Mouse (Mus musculus): ENCODE data around the gene Tmem41a. TPM values are rescaled to one million over a fixed set of nuclear protein-coding genes. Genes with fewer than 3 reads are reported as not detected.
"Not testable (repeated sequence)": the region's sequence is repeated elsewhere in the genome, so short reads cannot be mapped to it uniquely, and the experiment has no call there.

Gene Tmem41a
- 65.4 and 68.5 TPM in 2 replicates for polyA plus RNA-seq (2014; fragmentation: Nextera tagmentation; extraction: Ambion mirVana)

GRCm38 (mm10) chr16:21946761-21947715, at the start of gene Tmem41a:
Gene Tmem41a, minus strand, starts transcription at chr16:21947552.
- H3K9ac ChIP-seq (ENCODE audit: low read length) = peak within 1 kb of the TSS; percentile 65
- H3K4me1 ChIP-seq (replicated peaks; ENCODE audit: control insufficient read depth, insufficient read depth, low read length) = no peaks in the 10 kb centered on the region
- peak; percentile 95 for DNase-seq (ENCODE audit: low spot score)
- peak; percentile 95 for ATAC-seq (replicated peaks; ENCODE audit: low FRiP score, low TSS enrichment, low read depth)
- peak within 1 kb of the TSS; percentile 65 for H3K4me3 ChIP-seq (ENCODE audit: low read depth, low read length)
- H3K4me2 ChIP-seq (ENCODE audit: low read length) = peak within 1 kb of the TSS; percentile 69
- H3K36me3 ChIP-seq (ENCODE audit: control insufficient read depth, insufficient read depth, low read length) = no peaks in the 10 kb centered on the region
- WGBS = 1% methylated on average over 63 of the region's 63 CpGs
- peak within 1 kb of the TSS; percentile 29; the same call in 1 of the 2 replicates for H3K27ac ChIP-seq (ENCODE audit: low read depth)
- no peaks in the 10 kb centered on the region for H3K27me3 ChIP-seq (replicated peaks; ENCODE audit: control insufficient read depth, insufficient read depth, low read length)
- no peaks in the 10 kb centered on the region for H3K9me3 ChIP-seq (ENCODE audit: control insufficient read depth, low read length)

GRCm38 (mm10) chr16:21996402-21996801, 49.0 kb upstream of the Tmem41a start:
- H3K4me2 ChIP-seq (ENCODE audit: low read length) = no peak overlapping the region
- 32% methylated on average over 4 of the region's 4 CpGs for WGBS
- H3K9ac ChIP-seq (ENCODE audit: low read length) = no peak overlapping the region
- H3K9me3 ChIP-seq (ENCODE audit: control insufficient read depth, low read length) = no peaks in the 10 kb centered on the region
- peak; percentile 61 for DNase-seq (ENCODE audit: low spot score)
- H3K27ac ChIP-seq (ENCODE audit: low read depth) = peak overlapping the region; percentile 39
- H3K4me3 ChIP-seq (ENCODE audit: low read depth, low read length) = no peak overlapping the region
- ATAC-seq (replicated peaks; ENCODE audit: low FRiP score, low TSS enrichment, low read depth) = no peak
- H3K27me3 ChIP-seq (replicated peaks; ENCODE audit: control insufficient read depth, insufficient read depth, low read length) = no peaks in the 10 kb centered on the region
- no peaks in the 10 kb centered on the region for H3K4me1 ChIP-seq (replicated peaks; ENCODE audit: control insufficient read depth, insufficient read depth, low read length)
- no peaks in the 10 kb centered on the region for H3K36me3 ChIP-seq (ENCODE audit: control insufficient read depth, insufficient read depth, low read length)

- H3K4me1 ChIP-seq (replicated peaks; ENCODE audit: control insufficient read depth, insufficient read depth, low read length) = no peaks in the 10 kb centered on the region
- peak within 1 kb of the TSS; percentile 54 for H3K27ac ChIP-seq (ENCODE audit: low read depth)
- ATAC-seq (replicated peaks; ENCODE audit: low FRiP score, low TSS enrichment, low read depth) (no peak), DNase-seq (ENCODE audit: low spot score) (peak; percentile 62)
- H3K9me3 ChIP-seq (ENCODE audit: control insufficient read depth, low read length) = no peaks in the 10 kb centered on the region
- peak within 1 kb of the TSS; percentile 46 for H3K4me2 ChIP-seq (ENCODE audit: low read length)
- H3K9ac ChIP-seq (ENCODE audit: low read length) = no peak within 1 kb of the TSS
- no peaks in the 10 kb centered on the region for H3K36me3 ChIP-seq (ENCODE audit: control insufficient read depth, insufficient read depth, low read length)
- H3K27me3 ChIP-seq (replicated peaks; ENCODE audit: control insufficient read depth, insufficient read depth, low read length) = no peaks in the 10 kb centered on the region
- no peak within 1 kb of the TSS for H3K4me3 ChIP-seq (ENCODE audit: low read depth, low read length)
- WGBS = 7% methylated on average over 16 of the region's 16 CpGs
Observed at GRCm38 (mm10) chr16:21995304-21995703, 48.0 kb upstream of the Tmem41a start, which contains the start of gene Liph. Gene Liph, minus strand, starts transcription at chr16:21995663.

GRCm38 (mm10) chr16:21991774-21992173, 44.4 kb upstream of the Tmem41a start:
- H3K36me3 ChIP-seq (ENCODE audit: control insufficient read depth, insufficient read depth, low read length) = no peaks in the 10 kb centered on the region
- H3K27me3 ChIP-seq (replicated peaks; ENCODE audit: control insufficient read depth, insufficient read depth, low read length) = no peaks in the 10 kb centered on the region
- DNase-seq (ENCODE audit: low spot score) = no peak
- peak; percentile 85 for ATAC-seq (replicated peaks; ENCODE audit: low FRiP score, low TSS enrichment, low read depth)
- H3K4me2 ChIP-seq (ENCODE audit: low read length) = no peak overlapping the region
- H3K4me1 ChIP-seq (replicated peaks; ENCODE audit: control insufficient read depth, insufficient read depth, low read length) = no peaks in the 10 kb centered on the region
- no peaks in the 10 kb centered on the region for H3K9me3 ChIP-seq (ENCODE audit: control insufficient read depth, low read length)
- H3K9ac ChIP-seq (ENCODE audit: low read length) = no peak overlapping the region
- no peak overlapping the region for H3K27ac ChIP-seq (ENCODE audit: low read depth)
- H3K4me3 ChIP-seq (ENCODE audit: low read depth, low read length) = no peak overlapping the region
- 67% methylated on average over 2 of the region's 2 CpGs for WGBS

- not testable (repeated sequence) for H3K27ac ChIP-seq (ENCODE audit: low read depth); H3K9me3 ChIP-seq (ENCODE audit: control insufficient read depth, low read length); H3K4me2 ChIP-seq (ENCODE audit: low read length); H3K36me3 ChIP-seq (ENCODE audit: control insufficient read depth, insufficient read depth, low read length); H3K4me1 ChIP-seq (replicated peaks; ENCODE audit: control insufficient read depth, insufficient read depth, low read length); H3K9ac ChIP-seq (ENCODE audit: low read length); H3K4me3 ChIP-seq (ENCODE audit: low read depth, low read length); ATAC-seq (replicated peaks; ENCODE audit: low FRiP score, low TSS enrichment, low read depth); H3K27me3 ChIP-seq (replicated peaks; ENCODE audit: control insufficient read depth, insufficient read depth, low read length); DNase-seq (ENCODE audit: low spot score)
Observed at GRCm38 (mm10) chr16:21990893-21991292, 43.5 kb upstream of the Tmem41a start.

GRCm38 (mm10) chr16:21987956-21988355, 40.6 kb upstream of the Tmem41a start:
- 65% methylated on average over 5 of the region's 5 CpGs for WGBS
- Histone ChIP-seq H3K4me3 (ENCODE audit: low read depth, low read length) (no peak overlapping the region), H3K36me3 (ENCODE audit: control insufficient read depth, insufficient read depth, low read length) (no peaks in the 10 kb centered on the region), H3K9ac (ENCODE audit: low read length) (no peak overlapping the region), H3K4me2 (ENCODE audit: low read length) (no peak overlapping the region), H3K27me3 (replicated peaks; ENCODE audit: control insufficient read depth, insufficient read depth, low read length) (no peaks in the 10 kb centered on the region), H3K4me1 (replicated peaks; ENCODE audit: control insufficient read depth, insufficient read depth, low read length) (no peaks in the 10 kb centered on the region), H3K27ac (ENCODE audit: low read depth) (no peak overlapping the region), H3K9me3 (ENCODE audit: control insufficient read depth, low read length) (no peaks in the 10 kb centered on the region)
- ATAC-seq (replicated peaks; ENCODE audit: low FRiP score, low TSS enrichment, low read depth) = no peak
- DNase-seq (ENCODE audit: low spot score) = no peak

GRCm38 (mm10) chr16:21986191-21986590, 38.8 kb upstream of the Tmem41a start:
- WGBS = 33% methylated on average over 3 of the region's 3 CpGs
- Histone ChIP-seq H3K9ac (ENCODE audit: low read length) (no peak overlapping the region), H3K27ac (ENCODE audit: low read depth) (no peak overlapping the region), H3K36me3 (ENCODE audit: control insufficient read depth, insufficient read depth, low read length) (no peaks in the 10 kb centered on the region), H3K4me1 (replicated peaks; ENCODE audit: control insufficient read depth, insufficient read depth, low read length) (no peaks in the 10 kb centered on the region), H3K27me3 (replicated peaks; ENCODE audit: control insufficient read depth, insufficient read depth, low read length) (no peaks in the 10 kb centered on the region), H3K4me3 (ENCODE audit: low read depth, low read length) (no peak overlapping the region), H3K4me2 (ENCODE audit: low read length) (no peak overlapping the region), H3K9me3 (ENCODE audit: control insufficient read depth, low read length) (no peaks in the 10 kb centered on the region)
- no peak for DNase-seq (ENCODE audit: low spot score)
- ATAC-seq (replicated peaks; ENCODE audit: low FRiP score, low TSS enrichment, low read depth) = no peak

GRCm38 (mm10) chr16:21984091-21984490, 36.7 kb upstream of the Tmem41a start:
- Histone ChIP-seq H3K4me2 (ENCODE audit: low read length) (no peak overlapping the region), H3K27ac (ENCODE audit: low read depth) (no peak overlapping the region), H3K9me3 (ENCODE audit: control insufficient read depth, low read length) (no peaks in the 10 kb centered on the region), H3K4me1 (replicated peaks; ENCODE audit: control insufficient read depth, insufficient read depth, low read length) (no peaks in the 10 kb centered on the region), H3K36me3 (ENCODE audit: control insufficient read depth, insufficient read depth, low read length) (no peaks in the 10 kb centered on the region), H3K4me3 (ENCODE audit: low read depth, low read length) (no peak overlapping the region), H3K9ac (ENCODE audit: low read length) (no peak overlapping the region), H3K27me3 (replicated peaks; ENCODE audit: control insufficient read depth, insufficient read depth, low read length) (no peaks in the 10 kb centered on the region)
- DNase-seq (ENCODE audit: low spot score) (no peak), ATAC-seq (replicated peaks; ENCODE audit: low FRiP score, low TSS enrichment, low read depth) (no peak)
- 90% methylated on average over 12 of the region's 12 CpGs for WGBS
